Mouse (Mus musculus): ENCODE data around the gene Abca1.

GRCm38 (mm10) chr4:53139495-53139894 is 20.2 kb downstream of the Abca1 start:
- TF ChIP-seq POLR2A (IDR thresholded peaks at IDR 0.05; ENCODE audit: extremely low read depth, insufficient read depth, low read length) (no peak), CTCF (IDR thresholded peaks at IDR 0.05; ENCODE audit: low read depth, low read length) (no peak)
